Mouse (Mus musculus) myocyte (in vitro differentiated cells): ENCODE measurements around the gene Zbtb9.

Source experiments
- E2F4 ChIP-seq: IDR thresholded peaks from one replicate; pipeline ENCODE4 v1.6.1; 2011; ENCODE audit warnings: mild to moderate bottlenecking, control low read depth, moderate library complexity; ENCODE audit not compliant: insufficient read depth
- MYOD1 ChIP-seq, 3 experiments: IDR thresholded peaks; one replicate each; pipeline ENCODE4 v1.6.1; 2011; ENCODE audit warnings: control low read depth in 2 of 3, low read depth in 2 of 3, mild to moderate bottlenecking in 2 of 3, moderate library complexity in 1 of 3; ENCODE audit not compliant: insufficient read length in 2 of 3, control insufficient read depth in 1 of 3
- POLR2A ChIP-seq: IDR thresholded peaks from one replicate; pipeline ENCODE4 v1.6.1; 2011; ENCODE audit warnings: low read depth, mild to moderate bottlenecking, control low read depth, moderate library complexity; ENCODE audit not compliant: insufficient read length
- USF1 ChIP-seq: IDR thresholded peaks from one replicate; pipeline ENCODE4 v1.6.1; 2011; ENCODE audit warnings: low read depth, mild to moderate bottlenecking, control low read depth, moderate library complexity

GRCm38 (mm10) chr17:27025951-27026350 lies 53.0 kb downstream of the Zbtb9 start:
- TF ChIP-seq POLR2A (no peak), USF1 (no peak), MYOD1 (IDR thresholded peaks at IDR 0.05; ENCODE audit: control insufficient read depth in 1 of 3, insufficient read length in 2 of 3, low read depth in 2 of 3) (no peak), E2F4 (no peak)
